Mouse (Mus musculus) embryonic facial prominence, embryonic 12.5 days (tissue): ENCODE data around the gene Cdk14. TPM values are rescaled to one million over a fixed set of nuclear protein-coding genes. Genes with fewer than 3 reads are reported as not detected.
A peak's percentile ranks its signal among the peaks of the same experiment; 100 is the strongest.

Source experiments
- ATAC-seq: fragments of 200-750 bp; cut with Nextera tagmentation; 2 replicates; pipeline ENCODE4 v1.8.0; 2017; ENCODE audit not compliant: insufficient number of reproducible peaks, insufficient read depth, low FRiP score, low TSS enrichment
- H3K27ac ChIP-seq: fragments of 300-500 bp; sonication (generic); 2 replicates; pipeline ENCODE4 v1.5.1; 2016; ENCODE audit warnings: mild to moderate bottlenecking
- H3K27me3 ChIP-seq: fragments of 300-500 bp; sonication (generic); 2 replicates; pipeline ENCODE4 v1.6.1; 2016; ENCODE audit warnings: mild to moderate bottlenecking, moderate library complexity
- H3K36me3 ChIP-seq: fragments of 300-500 bp; sonication (generic); 2 replicates; pipeline ENCODE4 v1.6.1; 2016; ENCODE audit warnings: mild to moderate bottlenecking
- H3K4me1 ChIP-seq: fragments of 300-500 bp; sonication (generic); 2 replicates; pipeline ENCODE4 v1.6.1; 2016
- H3K4me2 ChIP-seq: fragments of 300-500 bp; sonication (generic); replicated peaks from 2 replicates; pipeline ENCODE4 v1.6.1; 2016; ENCODE audit warnings: mild to moderate bottlenecking, moderate library complexity
- H3K4me3 ChIP-seq: fragments of 300-500 bp; sonication (generic); 2 replicates; pipeline ENCODE4 v1.5.1; 2016; ENCODE audit warnings: mild to moderate bottlenecking
- H3K9ac ChIP-seq: fragments of 300-500 bp; sonication (generic); 2 replicates; pipeline ENCODE4 v1.6.1; 2016; ENCODE audit warnings: mild to moderate bottlenecking, moderate library complexity
- H3K9me3 ChIP-seq: fragments of 300-500 bp; sonication (generic); 2 replicates; pipeline ENCODE4 v1.6.1; 2016; ENCODE audit warnings: mild to moderate bottlenecking, moderate library complexity
- WGBS: fragments of 180-500 bp; shearing (Covaris S2); methylation state at CpG from one replicate; pipeline ENCODE4 v1.1.7; 2016; 5-methylcytosine and 5-hydroxymethylcytosine counted together
- polyA plus RNA-seq: library from polyadenylated mRNA; unstranded; fragments of >200 nt; fragmentation: Nextera tagmentation; extraction: Ambion mirVana; gene quantifications from 2 replicates; pipeline ENCODE4 v1.2.1, GENCODE M21; 2016

Cdk14 gene
- polyA plus RNA-seq: 36.1 and 37.9 TPM in 2 replicates

GRCm38 (mm10) chr5:5419992-5420455 is at the start of gene Cdk14:
Gene Cdk14, minus strand, starts transcription at chr5:5420312.
- H3K9me3 ChIP-seq: no peaks in the 10 kb centered on the region
- H3K27ac ChIP-seq: no peak within 1 kb of the TSS
- no peak within 1 kb of the TSS for H3K4me2 ChIP-seq
- no peak within 1 kb of the TSS for H3K4me3 ChIP-seq
- ATAC-seq: no peak
- H3K27me3 ChIP-seq: no peaks in the 10 kb centered on the region
- 82% methylated on average over 9 of the region's 9 CpGs for WGBS
- no peak within 1 kb of the TSS for H3K9ac ChIP-seq
- H3K36me3 ChIP-seq: no peaks in the 10 kb centered on the region
- no peaks in the 10 kb centered on the region for H3K4me1 ChIP-seq

GRCm38 (mm10) chr5:5465256-5465655 is 45.1 kb upstream of the Cdk14 start:
- H3K27me3 ChIP-seq: no peaks in the 10 kb centered on the region
- H3K4me1 ChIP-seq: no peaks in the 10 kb centered on the region
- no peak overlapping the region for H3K4me2 ChIP-seq
- no peak for ATAC-seq
- WGBS: 63% methylated on average over 1 of the region's 1 CpGs
- H3K36me3 ChIP-seq: no peaks in the 10 kb centered on the region
- H3K9ac ChIP-seq: no peak overlapping the region
- no peak overlapping the region for H3K27ac ChIP-seq
- H3K4me3 ChIP-seq: no peak overlapping the region
- H3K9me3 ChIP-seq: no peaks in the 10 kb centered on the region

- no peaks in the 10 kb centered on the region for H3K36me3 ChIP-seq
- no peak overlapping the region for H3K9ac ChIP-seq
- H3K27me3 ChIP-seq: no peaks in the 10 kb centered on the region
- WGBS: 66% methylated on average over 5 of the region's 5 CpGs
- no peaks in the 10 kb centered on the region for H3K4me1 ChIP-seq
- no peak for ATAC-seq
- no peak overlapping the region for H3K4me3 ChIP-seq
- H3K27ac ChIP-seq: no peak overlapping the region
- H3K4me2 ChIP-seq: no peak overlapping the region
- no peaks in the 10 kb centered on the region for H3K9me3 ChIP-seq
These were observed 11.8 kb upstream of the Cdk14 start for GRCm38 (mm10) chr5:5431746-5432438.

GRCm38 (mm10) chr5:5423723-5424171 is 3.6 kb upstream of the Cdk14 start:
- ATAC-seq: 0 out of 2 replicates have a peak, but pooled peaks have one; percentile 52

GRCm38 (mm10) chr5:5423081-5423480 is 3.0 kb upstream of the Cdk14 start:
- H3K4me1 ChIP-seq: no peaks in the 10 kb centered on the region
- H3K4me3 ChIP-seq: no peak overlapping the region
- no peaks in the 10 kb centered on the region for H3K36me3 ChIP-seq
- H3K27ac ChIP-seq: no peak overlapping the region
- H3K9ac ChIP-seq: no peak overlapping the region
- H3K4me2 ChIP-seq: no peak overlapping the region
- WGBS: 94% methylated on average over 4 of the region's 4 CpGs
- no peaks in the 10 kb centered on the region for H3K9me3 ChIP-seq
- H3K27me3 ChIP-seq: no peaks in the 10 kb centered on the region
- no peak for ATAC-seq

More at GRCm38 (mm10) chr5:5423723-5424171, 3.6 kb upstream of the Cdk14 start:
- no peak overlapping the region for H3K4me2 ChIP-seq
- no peaks in the 10 kb centered on the region for H3K36me3 ChIP-seq
- no peaks in the 10 kb centered on the region for H3K4me1 ChIP-seq
- H3K27ac ChIP-seq: 0 out of 2 replicates have a peak overlapping the region, but pooled peaks have one; percentile 11
- 55% methylated on average over 6 of the region's 6 CpGs for WGBS
- H3K27me3 ChIP-seq: no peaks in the 10 kb centered on the region
- no peak overlapping the region for H3K9ac ChIP-seq
- no peak overlapping the region for H3K4me3 ChIP-seq
- H3K9me3 ChIP-seq: no peaks in the 10 kb centered on the region

- no peak for ATAC-seq
- H3K9ac ChIP-seq: no peak overlapping the region
- WGBS: 87% methylated on average over 2 of the region's 2 CpGs
These were observed 1.3 kb upstream of the Cdk14 start for GRCm38 (mm10) chr5:5421439-5421838.

GRCm38 (mm10) chr5:5419253-5419652 is 859 bp downstream of the Cdk14 start:
- H3K4me2 ChIP-seq: no peak overlapping the region
- no peak overlapping the region for H3K9ac ChIP-seq
- no peak overlapping the region for H3K27ac ChIP-seq
- 68% methylated on average over 1 of the region's 1 CpGs for WGBS
- ATAC-seq: no peak
- H3K4me3 ChIP-seq: no peak overlapping the region
- no peaks in the 10 kb centered on the region for H3K9me3 ChIP-seq
- H3K27me3 ChIP-seq: no peaks in the 10 kb centered on the region
- no peaks in the 10 kb centered on the region for H3K36me3 ChIP-seq
- no peaks in the 10 kb centered on the region for H3K4me1 ChIP-seq

More at GRCm38 (mm10) chr5:5421439-5421838, 1.3 kb upstream of the Cdk14 start:
- Histone ChIP-seq H3K9me3 (no peaks in the 10 kb centered on the region), H3K4me1 (no peaks in the 10 kb centered on the region), H3K36me3 (no peaks in the 10 kb centered on the region), H3K4me2 (no peak overlapping the region), H3K4me3 (no peak overlapping the region), H3K27ac (no peak overlapping the region), H3K27me3 (no peaks in the 10 kb centered on the region)

- H3K4me2 ChIP-seq: no peak overlapping the region
- ATAC-seq: no peak
- H3K27ac ChIP-seq: no peak overlapping the region
- no peak overlapping the region for H3K9ac ChIP-seq
- H3K36me3 ChIP-seq: no peaks in the 10 kb centered on the region
- no peak overlapping the region for H3K4me3 ChIP-seq
- H3K27me3 ChIP-seq: no peaks in the 10 kb centered on the region
- H3K4me1 ChIP-seq: no peaks in the 10 kb centered on the region
- WGBS: 75% methylated on average over 3 of the region's 3 CpGs
- no peaks in the 10 kb centered on the region for H3K9me3 ChIP-seq
These were observed 5.3 kb downstream of the Cdk14 start for GRCm38 (mm10) chr5:5414835-5415234.

- 91% methylated on average over 2 of the region's 2 CpGs for WGBS
- Histone ChIP-seq H3K27ac (no peak overlapping the region), H3K4me2 (no peak overlapping the region), H3K4me3 (no peak overlapping the region), H3K9ac (no peak overlapping the region), H3K36me3 (no peaks in the 10 kb centered on the region), H3K9me3 (no peaks in the 10 kb centered on the region), H3K27me3 (no peaks in the 10 kb centered on the region), H3K4me1 (no peaks in the 10 kb centered on the region)
- no peak for ATAC-seq
These were observed 8.2 kb downstream of the Cdk14 start for GRCm38 (mm10) chr5:5411886-5412285.

GRCm38 (mm10) chr5:5401986-5402385 is 18.1 kb downstream of the Cdk14 start:
- Histone ChIP-seq H3K4me1 (no peaks in the 10 kb centered on the region), H3K4me3 (no peak overlapping the region), H3K27me3 (no peaks in the 10 kb centered on the region), H3K36me3 (no peaks in the 10 kb centered on the region), H3K4me2 (no peak overlapping the region), H3K27ac (no peak overlapping the region), H3K9me3 (no peaks in the 10 kb centered on the region), H3K9ac (no peak overlapping the region)
- WGBS: 76% methylated on average over 4 of the region's 4 CpGs
- no peak for ATAC-seq

GRCm38 (mm10) chr5:5392786-5393185 is 27.3 kb downstream of the Cdk14 start:
- 52% methylated on average over 3 of the region's 3 CpGs for WGBS
- H3K9me3 ChIP-seq: no peaks in the 10 kb centered on the region

More at GRCm38 (mm10) chr5:5392786-5393185, 27.3 kb downstream of the Cdk14 start:
- Histone ChIP-seq H3K36me3 (no peaks in the 10 kb centered on the region), H3K27ac (no peak overlapping the region), H3K9ac (no peak overlapping the region), H3K4me3 (no peak overlapping the region), H3K4me2 (no peak overlapping the region), H3K4me1 (no peaks in the 10 kb centered on the region), H3K27me3 (no peaks in the 10 kb centered on the region)
- no peak for ATAC-seq
